Mouse (Mus musculus): Measurements from ENCODE around the gene Pnpo. TPM values are rescaled to one million over a fixed set of nuclear protein-coding genes. Genes with fewer than 3 reads are reported as not detected.

Gene Pnpo
- polyA plus RNA-seq (2017; shearing (Covaris generic)), result 36.5 TPM

GRCm38 (mm10) chr11:96943746-96944304 is at the start of gene Pnpo:
TSS of gene Pnpo (minus strand) at chr11:96943986.

DNA sequence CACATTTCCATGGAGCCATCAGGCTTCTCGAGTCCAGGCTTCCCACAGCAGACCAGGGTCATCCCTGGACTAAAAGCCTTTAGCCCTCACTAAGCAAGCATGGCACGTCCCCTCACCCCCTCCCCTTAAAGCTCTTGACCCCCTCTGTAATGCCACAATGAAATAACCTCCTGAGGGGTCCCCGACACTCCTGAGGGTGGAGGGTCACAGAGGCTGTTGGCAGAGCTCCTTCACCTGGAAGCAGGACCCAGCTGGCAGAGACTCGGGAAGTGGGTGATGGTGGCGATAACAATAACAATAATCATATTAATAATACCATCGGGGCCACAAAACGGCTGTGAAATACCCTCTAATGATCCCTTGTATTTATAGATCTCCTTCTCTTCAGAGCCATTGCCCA is 39.1 kb upstream of the Pnpo start, which contains the start of gene Sp2:
Sp2 (minus strand) TSS at position 101 of the 400 bp plus-strand sequence.

GRCm38 (mm10) chr11:96928088-96928487 is 15.7 kb downstream of the Pnpo start, which contains the start of gene Prr15l:
TSS of gene Prr15l (plus strand) at chr11:96928104.

DNA sequence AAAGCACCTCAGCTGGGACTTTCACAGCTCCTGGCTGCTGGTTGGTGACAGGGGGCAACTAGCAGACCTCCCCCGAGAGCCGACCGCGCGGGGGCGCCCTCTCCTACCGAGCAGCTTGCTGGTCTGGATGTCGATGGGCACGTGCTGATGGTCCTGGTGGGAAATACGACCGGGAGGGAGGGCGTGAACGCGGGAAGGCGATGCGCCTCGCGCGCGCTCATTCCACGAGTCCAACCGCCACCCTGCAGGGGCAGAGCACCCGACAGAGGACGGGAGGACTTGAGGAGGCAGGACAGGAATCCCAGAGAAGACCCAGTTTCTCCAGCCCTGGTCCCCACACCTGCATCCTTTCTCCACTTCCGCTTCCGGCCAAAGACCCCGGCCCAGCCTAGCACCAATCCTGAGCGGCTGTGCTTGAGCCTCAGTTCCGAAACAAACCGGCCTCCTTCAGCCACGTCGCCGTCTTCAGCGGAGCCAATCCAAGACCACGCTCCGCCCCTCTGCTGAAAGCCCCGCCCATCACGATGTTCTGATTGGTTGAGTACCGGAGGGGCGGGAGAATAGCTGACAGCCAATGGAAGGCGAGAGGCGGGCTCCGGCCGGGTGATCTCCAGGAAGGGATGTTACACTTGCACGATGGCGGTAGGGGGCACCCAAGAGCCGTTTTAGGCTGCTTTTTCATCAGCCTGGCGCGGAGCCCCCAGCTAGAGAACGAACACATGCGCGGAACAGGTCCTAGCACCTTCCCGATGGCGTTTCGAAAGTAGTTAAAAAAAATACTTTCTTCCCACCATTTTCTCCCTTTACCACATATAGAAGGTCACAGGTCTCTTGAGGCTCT is 27.5 kb downstream of the Pnpo start, which contains the start of gene Cdk5rap3:
Cdk5rap3 (minus strand) TSS at position 453 of the 841 bp plus-strand sequence.

Other genes starting within 250 kb of the Pnpo start
- 18.2 TPM for gene Snx11, start 166.4 kb downstream of the Pnpo start, polyA plus RNA-seq (2017; shearing (Covaris generic))
- 16.3 TPM for gene Cbx1, start 154.9 kb downstream of the Pnpo start, polyA plus RNA-seq (2017; shearing (Covaris generic))
- 56.1 TPM for gene Nfe2l1, start 114.0 kb downstream of the Pnpo start, polyA plus RNA-seq (2017; shearing (Covaris generic))
- not detected for gene Copz2, start 94.1 kb downstream of the Pnpo start, polyA plus RNA-seq (2017; shearing (Covaris generic))
- 76.6 TPM for gene Cdk5rap3, start 27.5 kb downstream of the Pnpo start, polyA plus RNA-seq (2017; shearing (Covaris generic))
- 0.67 TPM for gene Prr15l, start 15.9 kb downstream of the Pnpo start, polyA plus RNA-seq (2017; shearing (Covaris generic))
- gene Sp2, start 39.0 kb upstream of the Pnpo start, polyA plus RNA-seq (2017; shearing (Covaris generic)), result 82.1 TPM
- gene Sp6, start 69.4 kb upstream of the Pnpo start, polyA plus RNA-seq (2017; shearing (Covaris generic)), result 1.9 TPM
- gene Scrn2, start 86.0 kb upstream of the Pnpo start, polyA plus RNA-seq (2017; shearing (Covaris generic)), result 4.8 TPM
- gene Lrrc46, start 97.4 kb upstream of the Pnpo start, polyA plus RNA-seq (2017; shearing (Covaris generic)), result not detected
- 33.7 TPM for gene Mrpl10, start 97.6 kb upstream of the Pnpo start, polyA plus RNA-seq (2017; shearing (Covaris generic))
- gene Osbpl7, start 106.6 kb upstream of the Pnpo start, polyA plus RNA-seq (2017; shearing (Covaris generic)), result 21.9 TPM
- gene Tbx21, start 171.3 kb upstream of the Pnpo start, polyA plus RNA-seq (2017; shearing (Covaris generic)), result 278 TPM
- gene Tbkbp1, start 207.5 kb upstream of the Pnpo start, polyA plus RNA-seq (2017; shearing (Covaris generic)), result 7.9 TPM
- gene Kpnb1, start 243.9 kb upstream of the Pnpo start, polyA plus RNA-seq (2017; shearing (Covaris generic)), result 19.9 TPM

Measured in effector memory CD4-positive, alpha-beta T cell, adult 7 months (primary cell).